Mouse (Mus musculus): ENCODE results near the gene Csmd2.
"Not testable (repeated sequence)": the region's sequence is repeated elsewhere in the genome, so short reads cannot be mapped to it uniquely, and the experiment has no call there.

Gene Csmd2

DNA sequence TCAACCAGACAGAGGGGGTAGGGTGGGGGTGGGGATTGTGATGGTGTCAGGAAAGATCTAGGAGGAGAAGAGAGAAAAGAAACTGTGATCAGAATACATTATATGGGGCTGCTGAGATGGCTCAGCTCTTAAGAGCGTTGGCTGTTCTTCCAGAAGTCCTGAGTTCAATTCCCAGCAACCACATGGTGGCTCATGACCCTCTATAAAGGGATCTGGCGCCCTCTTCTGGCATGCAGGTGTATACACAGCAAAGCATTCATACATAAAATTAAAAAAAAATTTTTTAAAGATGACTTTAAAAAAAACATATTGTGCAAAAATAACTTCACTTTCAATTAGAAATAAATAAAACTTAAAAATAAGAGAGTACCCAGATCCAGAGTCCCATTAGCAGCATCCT, 555.7 kb downstream of the Csmd2 start:
- peak; percentile 28 for DNase-seq

DNA sequence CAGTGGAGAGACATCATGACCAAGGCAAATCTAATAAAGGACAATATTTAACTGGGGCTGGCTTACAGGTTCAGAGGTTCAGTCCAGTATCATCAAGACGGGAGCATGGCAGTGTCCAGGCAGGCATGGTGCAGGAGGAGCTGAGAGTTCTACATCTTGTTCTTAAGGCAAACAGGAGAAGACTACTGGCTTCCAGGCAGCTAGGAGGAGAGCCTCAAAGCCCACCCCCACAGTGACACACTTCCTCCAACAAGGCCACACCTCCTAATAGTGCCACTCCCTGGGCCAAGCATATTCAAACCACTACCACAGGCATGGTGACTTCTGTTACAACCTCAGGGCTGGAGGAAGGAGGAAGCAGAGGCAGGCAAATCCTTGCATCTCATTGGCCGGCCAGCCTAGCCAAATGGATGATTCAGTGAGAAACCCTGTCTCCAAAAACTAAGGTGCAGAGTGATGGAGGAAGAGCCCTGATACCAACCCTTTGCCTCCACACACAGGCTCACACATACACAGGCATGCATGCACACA, 556.4 kb downstream of the Csmd2 start:
- not testable (repeated sequence) for DNase-seq

DNA sequence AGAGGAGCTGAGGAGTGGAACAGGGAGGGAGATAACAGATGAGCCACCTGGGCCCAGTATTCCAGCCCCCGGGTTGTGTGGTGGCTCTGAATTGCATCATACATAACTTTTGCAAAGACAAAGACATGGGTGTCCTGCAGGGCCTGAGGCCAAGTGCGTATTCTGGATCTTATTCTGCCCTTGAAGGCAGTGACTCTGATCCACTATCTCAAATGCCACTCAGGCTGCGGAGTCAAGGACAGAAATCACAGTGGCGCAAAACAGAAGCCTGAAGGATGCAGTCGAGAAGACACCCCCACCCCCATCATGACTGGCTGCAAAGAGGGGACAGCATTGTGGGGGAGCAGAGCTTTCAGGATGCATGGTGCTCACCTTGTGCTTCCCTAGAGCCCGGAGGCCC, 563.1 kb downstream of the Csmd2 start:
- DNase-seq, result no peak

DNA sequence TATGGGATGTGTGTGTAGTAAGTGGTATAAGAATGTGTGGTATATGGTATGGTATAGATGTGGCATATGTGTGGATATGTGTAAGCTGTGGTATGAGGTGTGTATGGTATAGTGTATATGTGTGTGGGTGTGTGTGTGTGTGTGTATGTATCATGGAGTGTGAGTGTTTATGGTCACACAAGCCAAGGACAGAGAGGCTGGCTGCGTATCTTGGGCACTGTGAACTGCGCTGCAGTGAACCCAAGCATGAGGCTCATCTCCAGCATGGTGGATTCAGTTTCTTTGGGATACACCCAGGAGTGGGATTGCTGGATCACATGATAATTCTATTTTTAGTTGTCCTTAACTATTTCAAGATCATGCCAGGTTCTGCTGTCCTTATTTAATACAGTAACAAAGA, 566.5 kb downstream of the Csmd2 start:
- no peak for DNase-seq

DNA sequence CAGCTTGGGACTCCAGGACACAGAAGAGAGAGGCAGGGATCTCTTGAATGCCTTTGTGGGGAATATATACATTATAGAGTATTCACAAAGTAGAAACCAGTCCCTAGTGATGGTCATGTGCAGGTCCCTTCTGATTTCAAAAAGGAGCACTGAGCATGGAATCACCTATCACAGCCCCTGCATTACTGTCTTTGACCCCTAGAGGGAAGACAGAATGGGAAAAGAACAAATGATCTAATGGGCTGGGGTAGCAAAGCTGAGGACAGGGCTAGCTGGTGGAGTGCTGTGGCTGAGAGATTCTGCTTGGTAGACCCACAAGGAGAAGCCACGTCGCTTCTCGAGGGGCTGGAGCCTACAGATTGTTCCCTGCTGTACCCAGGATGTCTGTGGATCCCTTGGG, 572.7 kb downstream of the Csmd2 start:
- no peak for DNase-seq

DNA sequence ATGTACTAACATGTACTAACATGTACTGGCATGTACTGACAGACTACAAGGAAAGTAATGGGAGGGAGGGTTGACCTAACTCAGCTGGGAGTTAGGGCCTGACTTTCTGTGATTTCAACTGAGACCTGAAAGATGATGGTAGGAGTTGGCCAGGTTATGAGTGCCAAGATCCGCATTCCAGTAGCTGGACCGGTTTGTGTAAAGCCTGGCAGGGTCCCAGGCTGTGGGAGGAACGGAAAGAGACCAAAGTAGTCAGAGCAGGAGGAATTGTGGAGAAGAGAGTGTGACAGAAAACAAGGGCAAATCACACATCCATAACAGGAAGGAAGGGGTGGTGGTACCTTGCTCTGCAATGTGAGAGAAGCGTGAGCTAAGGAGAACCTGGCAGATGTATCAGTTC, 588.2 kb downstream of the Csmd2 start:
- peak; percentile 34 for DNase-seq

DNA sequence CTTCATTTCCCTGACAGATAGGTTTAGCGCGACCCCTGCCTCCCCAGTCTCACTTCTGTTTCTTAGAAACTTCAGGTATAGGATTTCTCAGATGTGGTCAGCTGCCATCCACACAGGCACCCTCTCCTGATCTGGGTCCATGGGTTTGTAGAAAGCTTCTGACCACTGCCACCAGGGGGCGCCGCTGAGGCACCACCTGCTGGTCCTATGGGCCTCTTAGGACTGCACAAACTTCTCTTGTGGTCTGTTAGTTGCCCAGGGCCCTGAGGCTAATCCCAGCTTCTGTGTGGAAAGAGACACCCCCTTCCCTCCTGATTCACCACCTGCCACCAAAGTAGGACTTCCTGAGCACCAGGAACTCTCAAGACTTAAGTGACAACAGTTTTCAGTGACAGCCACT, 591.5 kb downstream of the Csmd2 start:
- peak; percentile 25 for DNase-seq

DNA sequence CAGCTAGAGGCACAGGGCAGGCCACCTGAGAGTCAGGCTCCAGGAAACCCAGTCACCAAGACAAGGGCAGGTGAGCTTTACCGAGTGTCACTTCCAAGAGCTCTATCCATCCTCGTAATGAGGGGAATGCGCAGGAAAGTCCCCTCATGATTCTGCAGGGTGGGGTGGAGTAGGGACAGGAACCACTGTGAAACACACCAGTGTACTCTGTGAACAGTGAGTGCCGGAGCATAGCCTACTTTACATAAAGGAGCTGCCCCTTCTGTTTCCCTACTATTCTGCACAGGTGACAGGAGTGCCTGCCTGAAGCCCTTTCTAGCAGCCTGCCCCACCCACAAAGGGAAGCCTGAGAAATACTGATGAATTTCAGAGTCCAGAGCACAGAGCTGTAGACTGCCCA, 605.6 kb downstream of the Csmd2 start:
- no peak for DNase-seq

DNA sequence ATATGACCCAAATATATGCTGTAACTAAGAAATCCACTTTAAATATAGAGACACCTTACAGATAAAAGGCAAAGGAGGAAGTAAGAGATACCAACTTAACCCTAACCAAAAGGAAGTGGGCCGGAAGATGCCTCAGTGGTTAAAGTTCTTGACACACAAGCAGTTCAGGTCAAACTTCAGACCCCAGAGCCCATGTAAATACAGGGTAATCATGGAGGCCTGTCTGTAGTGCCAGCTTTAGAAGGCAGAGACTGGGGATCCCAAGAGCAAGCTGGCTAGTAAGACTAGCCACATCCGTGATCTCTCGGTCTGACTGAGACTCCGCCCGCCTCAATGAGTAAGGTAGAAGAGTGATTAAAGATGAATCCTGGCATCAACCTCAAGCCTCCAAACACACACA, 606.4 kb downstream of the Csmd2 start:
- no peak for DNase-seq

DNA sequence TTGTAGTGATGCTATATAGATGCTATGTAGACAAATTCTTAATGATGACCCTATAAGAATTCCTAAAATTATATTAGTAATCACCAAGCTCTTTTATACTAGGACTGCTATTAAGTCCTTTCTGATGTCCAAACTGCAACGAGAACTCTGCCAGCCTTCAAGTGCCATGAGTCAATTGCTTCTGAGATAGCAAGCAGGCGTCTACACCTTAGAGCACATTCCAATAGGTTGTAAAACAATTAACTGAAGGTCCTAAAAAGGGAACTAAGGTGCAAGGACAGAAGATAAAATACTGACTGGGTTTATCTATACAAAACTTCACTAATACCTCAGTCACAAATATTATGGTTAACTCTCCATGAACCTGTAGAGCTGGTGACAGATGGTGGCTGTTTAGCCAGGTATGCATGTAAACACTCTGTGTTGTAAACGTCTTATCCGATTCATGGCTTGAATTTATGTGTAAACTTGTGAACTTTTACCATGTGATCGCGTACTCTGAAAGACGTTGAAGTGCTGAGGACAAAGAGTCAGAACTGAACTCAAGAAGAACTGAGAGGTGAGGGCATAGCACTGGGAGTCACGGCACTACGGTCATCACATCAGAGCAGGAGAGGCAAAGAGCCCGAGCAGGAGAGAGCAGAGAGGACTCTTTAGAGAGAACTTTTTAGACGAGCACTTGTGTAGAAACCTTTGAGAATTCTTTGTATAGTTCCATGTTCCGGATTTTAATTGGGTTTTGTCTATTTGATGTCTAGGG, 610.3 kb downstream of the Csmd2 start:
- no peak for DNase-seq

DNA sequence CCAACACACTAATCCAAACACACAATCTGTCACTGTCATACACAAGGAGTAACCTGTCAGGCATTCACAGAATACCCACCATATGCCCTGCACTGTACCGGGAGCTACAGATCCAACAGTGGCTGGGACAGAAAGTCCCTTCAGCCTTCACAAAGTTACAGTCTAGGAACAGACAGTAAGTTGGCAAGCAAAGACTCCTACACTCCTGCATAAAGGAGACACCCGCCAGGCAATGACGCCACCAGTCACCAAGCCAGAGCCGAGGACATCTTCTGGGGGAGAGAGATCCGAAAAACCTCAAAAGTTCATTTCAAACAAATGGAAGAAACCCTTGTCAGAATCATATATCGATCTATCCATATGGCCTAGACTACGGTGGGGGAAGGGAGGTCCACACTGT, 618.9 kb downstream of the Csmd2 start:
- no peak for DNase-seq

DNA sequence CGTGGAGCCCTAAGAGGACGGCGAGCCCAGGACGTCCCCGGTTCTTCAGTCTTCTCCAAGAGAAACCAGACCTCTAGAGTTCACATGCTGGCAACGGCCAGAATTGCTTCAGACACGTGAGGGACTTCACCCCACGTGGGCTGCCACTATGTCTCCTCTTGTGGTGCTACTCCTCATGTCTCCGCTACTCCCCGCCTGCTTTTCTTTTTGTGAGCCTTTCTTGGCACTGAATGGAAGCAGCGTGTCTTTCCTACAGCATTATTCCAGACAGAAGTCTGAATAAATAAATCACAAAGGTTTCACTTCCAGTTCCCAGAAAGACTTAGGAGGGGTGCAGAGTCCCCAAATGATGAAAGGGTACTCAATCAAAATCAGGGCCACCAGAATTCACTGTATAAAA, 620.0 kb downstream of the Csmd2 start:
- DNase-seq, result no peak

DNA sequence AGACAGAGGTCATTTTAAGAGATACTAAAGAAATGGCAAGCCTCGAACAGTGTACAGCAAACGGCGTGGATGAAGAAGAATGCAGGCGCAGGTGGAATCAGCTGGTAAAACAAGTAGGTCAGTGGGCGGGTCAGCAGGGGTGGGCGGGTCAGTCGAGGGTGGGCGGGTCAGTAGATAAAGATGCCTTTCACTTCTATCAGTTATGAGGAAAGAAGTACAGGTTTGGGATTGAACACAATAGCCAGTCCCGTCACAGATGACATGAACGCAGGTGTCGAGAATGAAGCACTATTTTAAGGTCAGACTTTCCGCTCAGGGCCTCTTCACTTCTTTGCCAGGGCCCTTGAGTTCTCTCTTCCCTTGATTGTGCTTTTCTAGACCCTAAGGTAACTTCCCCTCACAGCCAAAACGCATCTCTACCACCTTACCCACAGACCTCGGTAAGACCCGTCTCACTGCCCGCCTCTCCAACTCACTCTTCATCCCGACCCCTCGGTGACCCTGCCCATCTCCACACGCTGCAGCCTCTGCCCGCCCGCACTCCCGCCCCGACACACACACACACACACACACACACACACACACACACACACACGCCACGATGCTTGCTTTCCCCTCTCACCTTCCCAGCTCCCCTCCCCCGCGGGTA, 621.7 kb downstream of the Csmd2 start:
- no peak for DNase-seq

DNA sequence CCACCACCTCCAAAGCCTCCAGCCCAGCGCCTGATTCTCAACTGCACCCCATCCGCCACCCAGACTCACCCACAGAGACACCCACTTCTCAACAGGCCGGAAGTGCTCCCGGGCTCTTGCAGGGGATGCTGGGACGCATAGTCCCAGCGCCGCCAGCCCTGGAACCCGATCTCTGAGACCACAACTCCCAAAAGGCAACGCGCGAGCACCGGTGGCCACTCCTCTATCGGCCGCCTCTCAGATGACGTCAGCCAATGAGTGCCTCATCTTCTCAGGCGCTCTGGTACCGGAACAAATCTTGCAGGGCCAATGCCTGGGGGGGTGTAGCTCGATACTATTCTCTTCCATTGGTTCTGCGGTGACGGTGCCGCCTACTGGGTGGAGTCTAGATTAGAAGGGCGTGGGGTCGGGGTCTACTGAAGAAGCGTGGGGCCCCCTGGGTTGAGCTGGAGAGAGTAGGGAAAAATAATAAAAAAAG, 622.3 kb downstream of the Csmd2 start, which contains the start of gene Zscan20:
Zscan20 (minus strand) TSS at position 174 of the 478 bp plus-strand sequence.
- peak; percentile 98 for DNase-seq

DNA sequence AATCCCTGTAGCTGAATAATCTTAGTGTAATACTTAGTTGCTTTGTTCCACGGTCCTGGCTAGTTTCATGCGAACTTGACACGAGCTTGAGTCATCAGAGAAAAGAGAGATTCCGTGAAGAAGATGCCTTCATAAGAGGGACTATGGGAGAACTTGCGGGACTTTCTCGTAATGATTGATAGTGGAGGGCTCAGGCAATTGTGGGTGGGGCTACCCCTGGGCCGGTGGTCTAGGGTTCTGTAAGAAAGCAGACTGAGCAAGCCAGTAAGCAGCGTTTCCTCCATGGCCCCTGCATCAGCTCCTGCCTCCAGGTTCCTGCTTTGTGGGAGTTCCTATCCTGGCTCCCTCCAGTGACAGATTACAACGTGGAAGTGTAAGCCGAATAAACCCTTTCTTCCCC, 623.0 kb downstream of the Csmd2 start:
- no peak for DNase-seq

DNA sequence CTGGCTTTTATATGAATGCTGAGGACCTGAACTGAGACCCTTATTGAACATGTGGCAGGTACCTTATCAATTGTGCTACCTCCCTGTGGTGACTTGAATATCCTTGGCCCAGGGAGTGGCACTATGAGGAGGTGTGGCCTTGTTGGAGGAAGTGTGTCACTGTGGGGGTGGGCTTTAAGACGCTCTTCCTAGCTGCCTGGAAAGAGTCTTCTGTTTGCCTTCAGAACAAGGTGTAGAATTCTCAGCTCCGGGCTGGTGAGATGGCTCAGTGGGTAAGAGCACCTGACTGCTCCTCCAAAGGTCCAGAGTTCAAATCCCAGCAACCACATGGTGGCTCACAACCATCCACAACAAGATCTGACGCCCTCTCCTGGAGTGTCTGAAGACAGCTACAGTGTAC, 624.1 kb downstream of the Csmd2 start:
- not testable (repeated sequence) for DNase-seq

DNA sequence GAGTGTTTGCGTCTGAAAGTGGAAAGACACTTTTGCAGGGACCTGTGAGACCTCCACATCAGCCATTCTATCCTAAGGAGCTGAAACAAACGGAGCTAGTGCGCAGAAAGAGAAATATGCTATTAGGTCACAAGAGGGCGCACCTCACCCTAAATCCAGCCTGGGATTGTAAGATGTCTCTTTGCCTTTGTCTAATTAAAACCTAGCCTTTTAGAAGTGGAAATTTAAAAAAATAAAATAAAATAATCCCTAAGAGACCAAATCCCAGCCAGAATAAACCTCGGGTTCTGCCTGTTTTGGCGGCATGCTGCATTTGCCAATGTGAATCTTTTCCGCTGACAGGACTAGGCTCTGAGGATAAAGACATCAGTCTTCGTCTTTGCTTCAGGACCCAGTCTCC, 625.7 kb downstream of the Csmd2 start:
- peak; percentile 59 for DNase-seq

DNA sequence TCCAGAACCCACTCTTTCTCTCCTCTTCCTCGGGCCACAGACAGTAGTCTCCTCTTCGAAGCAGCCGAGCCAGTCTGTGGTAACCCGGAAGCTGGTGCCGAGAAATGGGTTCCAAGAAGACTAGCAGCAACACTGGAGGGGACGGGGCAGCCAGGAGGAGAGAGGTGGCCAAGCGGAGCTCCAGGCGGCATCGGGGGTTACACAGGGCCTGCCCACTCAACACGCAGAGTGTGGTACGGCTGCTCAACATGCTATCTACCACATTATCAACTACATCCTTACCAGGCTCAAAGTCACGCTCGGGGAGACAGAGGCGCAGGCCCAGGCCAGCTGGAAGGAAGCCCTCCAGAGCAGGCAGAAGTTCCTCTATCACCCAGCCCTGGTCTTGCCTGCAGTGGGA, 628.1 kb downstream of the Csmd2 start:
- no peak for DNase-seq

Measured in lung, postnatal 10 days (tissue).